Comparison of ENCODE assay signal across 22 mouse cellular contexts in the genomic region with DNA sequence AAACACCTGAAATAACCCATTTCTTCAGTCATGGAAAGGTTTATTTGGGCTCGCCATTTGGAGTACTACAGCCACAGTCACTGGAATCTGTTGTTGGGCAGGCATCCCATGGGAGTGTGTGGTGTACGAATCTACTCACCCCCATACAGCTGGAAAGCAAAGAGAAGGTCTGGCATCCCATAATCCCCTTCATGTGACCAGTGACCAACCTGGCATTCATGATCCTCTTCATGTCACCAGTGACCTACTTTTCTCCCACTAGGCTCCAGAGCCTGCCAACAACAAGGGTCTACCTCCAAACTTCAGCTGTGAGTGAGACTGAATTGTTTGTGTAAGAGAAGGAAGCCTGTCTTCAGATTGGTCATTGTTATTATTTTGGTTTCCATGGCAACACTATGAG.
DNase-seq lines count a peak whose midpoint lies in the region; ATAC-seq lines count a peak whose summit lies in the region.
"Had no signal": no experiment of that assay in that cellular context is flagged by ENCODE, and none has a peak within 500 bp of the region (broad histone marks: within the 10 kb centered on the region; RNA-seq: fewer than 3 reads in every experiment).

No protein-coding gene starts in this region.

- no peak for ATAC-seq in forebrain, embryonic 11.5 days (replicated peaks; ENCODE audit: low FRiP score)
- no peak for ATAC-seq in forebrain, embryonic 12.5 days (ENCODE audit: low FRiP score)
- ATAC-seq in heart, embryonic 12.5 days (ENCODE audit: insufficient number of reproducible peaks, low FRiP score): no peak
- ATAC-seq: activated CD4-positive, CD25-positive, alpha-beta regulatory T cell, adult 4 months; forebrain, embryonic 14.5 days; intestine, embryonic 16.5 days; Patski had no signal

- H3K9me3 ChIP-seq in forebrain, embryonic 11.5 days (ENCODE audit: control insufficient read depth, low read length): no peaks in the 10 kb centered on the region
- H3K9me3 ChIP-seq in forebrain, embryonic 12.5 days: no peaks in the 10 kb centered on the region
- no peaks in the 10 kb centered on the region for H3K9me3 ChIP-seq in heart, embryonic 12.5 days (replicated peaks)
- H3K9me3 ChIP-seq: embryonic facial prominence, embryonic 13.5 days; heart, embryonic 15.5 days; hindbrain, embryonic 15.5 days had no signal

- H3K9ac ChIP-seq in forebrain, embryonic 11.5 days (ENCODE audit: low read length): no peak overlapping the region
- H3K9ac ChIP-seq in forebrain, embryonic 12.5 days: no peak overlapping the region
- no peak overlapping the region for H3K9ac ChIP-seq in heart, embryonic 12.5 days
- H3K9ac ChIP-seq: embryonic facial prominence, embryonic 13.5 days; heart, embryonic 15.5 days; hindbrain, embryonic 15.5 days had no signal

- no peaks in the 10 kb centered on the region for H3K36me3 ChIP-seq in forebrain, embryonic 11.5 days (ENCODE audit: control insufficient read depth, insufficient read depth, low read length)
- no peaks in the 10 kb centered on the region for H3K36me3 ChIP-seq in forebrain, embryonic 12.5 days (replicated peaks)
- H3K36me3 ChIP-seq in heart, embryonic 12.5 days: no peaks in the 10 kb centered on the region
- H3K36me3 ChIP-seq: embryonic facial prominence, embryonic 13.5 days; heart, embryonic 15.5 days; hindbrain, embryonic 15.5 days had no signal

- DNase-seq in forebrain, embryonic 11.5 days (ENCODE audit: low spot score): peak; percentile 42
- peak; percentile 5 for DNase-seq in heart, postnatal 4 days
- peak; percentile 23 for DNase-seq in lung, postnatal 14 days
- DNase-seq in lung, postnatal 25 days (ENCODE audit: low spot score): no peak
- peak; percentile 11 to 25 for DNase-seq in lung, postnatal 4 days
- no peak for DNase-seq in kidney, postnatal 25 days
- DNase-seq: adrenal gland, postnatal 14 days; cerebellum, adult 2 months; cerebellum, postnatal 36 days; gastrocnemius, adult 2 months; gastrocnemius, postnatal 25 days had no signal

- no peak overlapping the region for H3K4me3 ChIP-seq in forebrain, embryonic 11.5 days (ENCODE audit: low read depth, low read length)
- H3K4me3 ChIP-seq in forebrain, embryonic 12.5 days (replicated peaks): no peak overlapping the region
- H3K4me3 ChIP-seq in heart, embryonic 12.5 days: no peak overlapping the region
- H3K4me3 ChIP-seq: embryonic facial prominence, embryonic 13.5 days; gastrocnemius, adult 2 months; heart, adult 2 months; heart, embryonic 15.5 days; hindbrain, embryonic 15.5 days had no signal

- no peak overlapping the region for H3K27ac ChIP-seq in forebrain, embryonic 11.5 days (ENCODE audit: low read depth, low read length)
- no peak overlapping the region for H3K27ac ChIP-seq in forebrain, embryonic 12.5 days
- H3K27ac ChIP-seq in heart, embryonic 12.5 days (ENCODE audit: poor library complexity, severe bottlenecking): no peak overlapping the region
- H3K27ac ChIP-seq: embryonic facial prominence, embryonic 13.5 days; gastrocnemius, adult 2 months; heart, adult 2 months; heart, embryonic 15.5 days; hindbrain, embryonic 15.5 days had no signal

- no peak overlapping the region for H3K4me2 ChIP-seq in forebrain, embryonic 11.5 days (ENCODE audit: low read depth, low read length, severe bottlenecking)
- H3K4me2 ChIP-seq in forebrain, embryonic 12.5 days: no peak overlapping the region
- H3K4me2 ChIP-seq in heart, embryonic 12.5 days: no peak overlapping the region
- H3K4me2 ChIP-seq: embryonic facial prominence, embryonic 13.5 days; heart, embryonic 15.5 days; hindbrain, embryonic 15.5 days had no signal

- no peaks in the 10 kb centered on the region for H3K4me1 ChIP-seq in forebrain, embryonic 11.5 days (replicated peaks; ENCODE audit: control insufficient read depth, insufficient read depth, low read length)
- 0 out of 2 replicates have a peak, but pooled peaks cover 4% of the 10 kb centered on the region for H3K4me1 ChIP-seq in forebrain, embryonic 12.5 days
- H3K4me1 ChIP-seq in heart, embryonic 12.5 days (replicated peaks): no peaks in the 10 kb centered on the region
- H3K4me1 ChIP-seq: heart, embryonic 15.5 days had no signal

- WGBS in forebrain, embryonic 11.5 days: 86% methylated on average over 2 of the region's 2 CpGs
- 78% methylated on average over 2 of the region's 2 CpGs for WGBS in forebrain, embryonic 12.5 days
- WGBS in heart, embryonic 12.5 days: 67% methylated on average over 2 of the region's 2 CpGs

- no peaks in the 10 kb centered on the region for H3K27me3 ChIP-seq in forebrain, embryonic 11.5 days (ENCODE audit: control insufficient read depth, insufficient read depth, low read length)
- H3K27me3 ChIP-seq in forebrain, embryonic 12.5 days: peaks cover 4% of the 10 kb centered on the region; the same call in 1 of the 2 replicates
- H3K27me3 ChIP-seq in heart, embryonic 12.5 days (replicated peaks): no peaks in the 10 kb centered on the region
- H3K27me3 ChIP-seq: CH12.LX; embryonic facial prominence, embryonic 13.5 days; heart, embryonic 15.5 days; hindbrain, embryonic 15.5 days; Patski had no signal

Comparison
In these comparisons a context has a peak if more than half of its experiments do, and no peak if none do; other contexts are left out.
1. DNase-seq: peak in forebrain, embryonic 11.5 days (single experiment), heart, postnatal 4 days (single experiment), lung, postnatal 14 days (single experiment) and lung, postnatal 4 days (2 of 2); none in lung, postnatal 25 days (single experiment) and kidney, postnatal 25 days (0 of 2).